Mouse (Mus musculus) inflammation-experienced regulatory T-cells, adult 6 months (primary cell): ENCODE results near the gene Rpl19. TPM values are rescaled to one million over a fixed set of nuclear protein-coding genes. Genes with fewer than 3 reads are reported as not detected.
A peak's percentile ranks its signal among the peaks of the same experiment; 100 is the strongest.

Experiments used
- ATAC-seq: one replicate; pipeline ENCODE4 v1.8.0; 2017
- polyA plus RNA-seq, 3 experiments: library from polyadenylated mRNA; unstranded; fragments of 100-300 nt; shearing (Covaris generic); gene quantifications; one replicate each; pipeline ENCODE4 v1.2.1; 2017

Rpl19 gene
- polyA plus RNA-seq, 3 experiments from 2014 or later, result 2,465 to 4,071 (median 3,234) TPM

DNA sequence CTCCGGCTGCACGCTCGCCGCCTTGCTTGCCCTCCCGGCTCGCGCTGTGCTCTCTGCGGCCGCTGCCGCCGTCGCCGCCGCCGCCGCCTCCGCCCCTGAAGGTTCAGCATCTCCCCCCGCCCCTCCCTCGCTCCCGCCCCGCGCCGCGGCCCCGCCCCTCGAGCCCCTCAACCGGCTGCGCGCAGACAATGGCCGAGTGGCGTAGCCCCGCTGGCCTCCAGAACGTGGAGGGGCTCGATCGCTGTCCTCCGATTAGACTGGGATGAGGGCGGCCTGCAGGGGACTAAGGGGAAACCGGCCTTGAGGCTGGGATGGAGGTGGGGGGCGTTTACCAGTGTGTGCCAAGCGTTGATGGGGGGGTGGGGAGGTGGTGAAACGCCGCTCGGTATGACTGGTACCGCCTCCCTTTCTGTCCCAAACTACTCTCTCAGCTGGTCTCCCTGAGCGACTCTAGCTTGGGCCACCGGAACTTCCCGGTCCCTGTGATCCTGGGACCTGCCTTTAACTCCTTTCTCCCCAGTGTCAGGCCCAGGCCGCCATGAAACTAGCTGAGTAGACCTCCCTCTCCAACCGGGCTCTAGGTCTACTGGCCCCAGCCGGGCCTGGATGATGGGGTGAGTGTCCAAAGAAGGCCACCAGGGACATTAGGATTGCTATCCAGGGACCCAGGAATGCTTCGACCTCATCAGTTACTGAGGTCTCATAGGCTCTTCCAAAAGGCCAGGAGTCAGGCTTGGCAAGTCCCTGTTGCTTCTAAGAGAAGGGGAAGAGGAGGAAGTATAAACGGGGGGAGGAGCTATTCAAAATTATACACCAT lies 3.7 kb upstream of the Rpl19 start, which contains the start of gene Cacnb1:
Cacnb1 (minus strand) TSS at position 480 of the 817 bp plus-strand sequence.
- no peak for ATAC-seq

DNA sequence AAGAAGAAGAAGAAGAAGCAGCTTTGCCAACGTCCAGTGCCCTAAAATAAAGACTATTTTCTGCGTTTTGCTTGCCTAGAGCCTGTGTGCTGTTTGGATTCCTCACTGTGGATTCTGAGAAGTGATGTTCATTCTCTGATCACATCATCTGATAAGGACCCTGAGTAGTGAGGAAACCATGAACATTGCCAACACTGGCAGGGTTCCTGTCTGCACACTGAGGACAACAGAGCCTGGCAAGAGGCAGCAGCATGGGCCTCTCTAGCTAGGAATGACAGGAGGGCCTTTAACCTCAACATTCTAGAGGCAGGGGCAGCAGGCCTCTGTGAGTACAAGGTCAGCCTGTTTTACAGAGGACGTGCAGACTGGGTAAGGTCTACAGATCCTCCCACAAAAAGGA lies 2.0 kb upstream of the Rpl19 start:
- ATAC-seq, result no peak

DNA sequence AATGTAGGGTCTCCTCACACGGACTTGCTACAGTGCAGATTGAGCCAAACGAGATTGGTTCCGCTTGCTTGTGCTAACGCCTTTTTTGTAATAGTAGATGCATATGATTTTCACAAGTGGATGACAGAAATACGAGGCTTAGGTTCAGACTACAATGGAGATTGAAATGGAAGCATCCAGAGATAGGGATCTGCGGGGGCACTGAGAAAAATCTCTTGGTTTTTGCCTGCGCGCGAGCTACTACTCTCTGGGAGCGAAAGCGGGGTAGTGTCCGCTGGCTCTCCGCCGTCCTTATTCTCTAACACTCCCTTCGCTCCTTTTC lies 301 bp upstream of the Rpl19 start:
- no peak for ATAC-seq

DNA sequence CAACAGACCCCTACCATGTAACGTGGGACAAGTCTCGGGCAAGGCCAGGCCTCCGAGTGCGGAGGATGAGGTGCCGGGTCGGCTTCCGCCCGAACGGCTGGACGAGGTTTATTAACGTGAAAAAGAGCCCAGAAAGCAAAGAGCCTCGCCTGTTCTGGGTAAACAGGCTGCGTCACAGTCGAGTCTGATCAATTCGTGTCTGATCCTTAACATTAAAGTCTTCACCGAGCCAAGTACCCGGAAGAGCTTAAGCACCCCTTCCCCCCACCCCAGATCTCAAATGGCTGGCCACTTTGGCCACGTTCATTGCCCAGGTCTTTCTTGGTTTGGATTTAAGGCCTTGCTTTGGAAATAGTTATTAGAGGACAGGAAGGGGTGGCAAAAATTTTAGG lies 783 bp downstream of the Rpl19 start:
- peak; percentile 14 for ATAC-seq

DNA sequence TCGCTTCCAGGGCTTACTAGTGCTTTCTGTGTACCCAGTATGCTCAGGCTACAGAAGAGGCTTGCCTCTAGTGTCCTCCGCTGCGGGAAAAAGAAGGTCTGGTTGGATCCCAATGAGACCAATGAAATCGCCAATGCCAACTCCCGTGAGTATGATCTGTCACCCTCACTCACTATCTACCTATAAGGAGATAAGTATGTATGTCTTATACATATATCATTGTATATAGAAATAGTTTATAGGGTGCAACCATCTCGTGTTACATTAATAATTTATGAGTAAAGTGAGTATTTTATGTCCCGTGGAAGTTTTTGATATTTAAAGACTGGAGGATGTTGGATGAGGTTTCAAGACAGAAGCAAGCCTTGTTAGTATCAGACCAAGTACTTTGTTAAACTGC lies 1.3 kb downstream of the Rpl19 start:
- ATAC-seq, result no peak

DNA sequence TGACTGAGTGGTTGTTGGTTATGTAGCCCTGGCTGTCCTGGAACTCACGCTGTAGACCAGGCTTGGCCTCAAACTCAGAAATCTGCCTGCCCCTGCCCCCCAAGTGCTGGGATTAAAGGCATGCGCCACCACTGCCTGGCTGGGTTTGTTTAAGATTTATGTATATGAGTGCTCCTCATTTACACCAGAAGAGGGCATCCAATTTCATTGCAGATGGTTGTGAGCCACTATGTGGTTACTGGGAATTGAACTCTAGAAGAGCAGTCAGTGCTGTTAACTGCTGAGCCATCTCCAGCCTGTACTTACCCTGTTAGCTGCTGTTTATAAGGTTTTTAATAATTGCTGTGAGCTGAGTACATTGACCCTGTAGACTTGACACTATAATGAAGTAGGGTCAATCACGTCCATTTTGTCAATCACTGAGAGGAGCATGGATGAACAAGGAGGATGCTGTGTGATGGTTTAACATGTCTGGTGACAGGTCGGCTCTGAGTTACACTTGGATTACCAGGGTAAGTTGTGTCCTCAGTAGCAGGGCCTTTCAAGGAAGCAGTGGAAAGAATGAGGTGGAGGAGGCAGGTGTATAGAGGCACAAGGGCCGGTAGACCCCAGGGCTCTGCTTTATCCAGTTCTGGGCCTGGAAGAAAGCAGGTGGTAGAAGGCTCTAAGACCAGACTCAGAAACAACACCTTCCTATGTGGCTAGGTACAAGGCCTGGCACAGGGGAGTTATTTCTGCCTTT lies 4.4 kb downstream of the Rpl19 start:
- no peak for ATAC-seq

DNA sequence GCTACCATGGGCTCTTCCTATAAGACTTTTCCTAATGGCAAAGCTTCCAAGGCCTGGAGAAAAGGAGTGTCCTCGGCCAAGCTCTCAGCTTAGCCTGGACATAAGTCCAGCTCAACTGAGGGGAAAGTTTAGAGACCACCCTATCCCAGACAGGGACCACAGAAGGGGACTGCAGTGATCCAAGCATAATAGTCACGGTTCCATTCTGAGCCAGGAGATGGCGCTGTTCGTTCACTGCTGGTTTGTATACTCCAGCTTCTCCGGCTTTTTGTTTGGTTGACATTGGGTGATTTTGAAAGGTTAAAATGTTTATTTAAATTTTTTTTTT lies 4.9 kb downstream of the Rpl19 start:
- no peak for ATAC-seq

DNA sequence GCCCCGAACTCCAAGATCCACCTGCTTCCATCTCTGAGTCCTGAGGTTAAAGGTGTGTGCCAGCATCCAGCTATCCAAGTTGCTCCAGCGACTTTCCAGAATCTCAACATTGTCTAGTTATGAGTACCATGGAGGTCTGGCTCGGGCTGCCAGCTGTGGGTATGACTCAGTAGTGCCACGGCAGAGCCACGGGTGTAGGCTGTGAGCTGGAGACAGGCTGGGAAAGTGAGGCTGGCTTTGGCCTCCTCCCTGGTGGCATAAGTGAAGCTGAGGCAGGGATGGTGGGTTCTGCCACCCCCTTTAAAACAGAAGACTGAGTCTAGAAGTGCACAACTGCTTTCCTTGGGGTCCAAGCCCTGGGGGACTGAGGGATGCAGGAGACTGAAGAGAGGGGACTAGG lies 7.6 kb downstream of the Rpl19 start:
- ATAC-seq, result no peak

DNA sequence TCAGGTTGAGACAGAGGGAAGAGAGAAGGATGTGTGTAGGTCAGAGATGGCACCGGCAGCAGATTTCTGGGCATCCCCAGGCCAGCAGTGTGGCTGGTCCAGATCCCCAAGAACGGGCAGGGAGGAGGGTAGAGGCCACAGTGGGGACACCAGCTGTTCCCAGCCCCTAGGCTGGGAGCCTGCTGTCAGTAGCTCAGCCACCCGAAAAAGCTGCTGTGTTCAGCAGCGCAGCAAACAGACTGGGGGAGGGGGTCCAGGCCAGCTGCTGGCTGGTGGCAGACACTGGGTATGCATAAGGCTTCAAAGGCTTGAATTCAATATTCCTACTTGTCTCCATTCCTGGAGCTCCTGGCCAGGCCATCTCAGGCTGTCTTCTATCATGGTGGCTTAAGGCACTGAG lies 8.3 kb downstream of the Rpl19 start:
- ATAC-seq, result no peak

DNA sequence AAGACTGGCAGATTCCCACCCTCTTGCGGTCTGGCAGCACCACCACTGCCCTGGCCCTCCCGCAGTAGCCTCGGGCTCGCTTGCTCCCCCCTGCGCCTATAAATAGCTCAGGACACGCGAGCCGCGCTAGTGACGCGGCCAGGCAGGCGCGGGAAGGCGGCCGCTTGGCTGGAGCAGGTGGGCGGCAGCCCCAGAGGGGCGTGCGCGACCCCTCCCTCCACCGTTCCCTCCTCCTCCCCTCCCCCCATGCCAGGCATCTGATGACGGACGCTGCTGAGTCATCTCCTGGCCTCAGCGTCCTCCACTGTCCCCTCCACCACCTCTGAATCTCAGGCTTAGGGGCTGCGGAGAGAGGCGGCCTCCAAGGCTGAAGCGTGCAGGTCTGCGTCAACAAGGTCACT lies 9.5 kb downstream of the Rpl19 start:
- ATAC-seq, result no peak

DNA sequence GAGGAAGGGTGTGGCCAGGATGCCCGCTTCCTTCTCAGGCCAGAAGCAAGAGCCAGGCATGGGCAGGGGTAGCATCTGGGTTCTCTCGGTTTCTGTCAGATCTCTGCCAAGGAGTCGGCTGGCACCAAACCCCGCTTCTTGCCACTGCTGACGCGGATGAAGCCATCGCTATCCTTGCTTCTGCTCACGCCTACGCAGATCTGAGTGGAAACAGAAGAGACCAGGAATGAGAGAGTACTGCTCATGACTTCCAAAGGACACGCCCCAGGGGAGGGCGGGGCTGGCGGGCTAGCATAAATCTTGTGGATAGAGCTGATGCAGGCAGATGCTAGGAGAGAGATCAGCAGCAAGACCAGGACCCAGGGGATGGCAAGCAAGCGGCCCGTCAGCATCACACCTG lies 11.4 kb downstream of the Rpl19 start:
- no peak for ATAC-seq

DNA sequence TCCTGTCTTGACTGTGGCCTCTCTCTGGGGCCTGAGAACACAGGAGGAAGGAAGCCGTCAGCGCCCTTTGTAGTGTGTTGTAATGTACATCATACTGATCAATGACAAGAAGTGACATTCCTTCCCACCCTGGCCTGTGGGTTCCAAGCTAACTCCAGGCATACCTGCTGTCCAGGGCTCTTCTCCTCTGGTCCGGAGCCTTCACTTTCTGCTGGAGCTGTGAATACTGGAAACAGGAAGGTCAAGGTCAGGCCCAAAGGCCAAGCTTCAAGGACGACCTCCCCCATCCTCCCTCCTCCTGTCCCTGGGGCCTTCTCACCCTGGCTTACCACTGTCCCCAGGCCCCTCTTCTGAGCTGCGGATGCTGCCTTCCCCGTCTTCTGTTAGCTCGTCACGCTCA lies 14.5 kb downstream of the Rpl19 start:
- no peak for ATAC-seq

DNA sequence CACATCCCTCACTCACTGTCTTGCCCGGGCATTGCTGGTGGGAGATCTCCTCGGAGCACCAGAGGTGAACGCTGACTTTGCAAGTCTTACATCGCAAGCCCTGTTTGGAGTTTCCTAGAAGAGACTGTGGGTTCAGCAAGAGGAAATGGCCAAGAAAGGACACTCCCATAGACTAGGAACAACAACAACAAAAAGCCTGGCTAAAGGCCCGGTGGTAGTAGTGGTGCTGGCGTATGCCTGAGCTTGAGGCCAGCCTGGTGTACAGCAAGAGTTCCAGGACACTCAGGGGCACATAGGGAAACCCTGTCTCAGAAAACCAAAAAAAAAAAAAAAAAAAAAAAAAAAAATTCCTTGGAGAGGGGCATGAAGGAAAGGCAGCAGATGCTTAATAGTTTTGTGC lies 16.2 kb downstream of the Rpl19 start:
- ATAC-seq, result no peak

DNA sequence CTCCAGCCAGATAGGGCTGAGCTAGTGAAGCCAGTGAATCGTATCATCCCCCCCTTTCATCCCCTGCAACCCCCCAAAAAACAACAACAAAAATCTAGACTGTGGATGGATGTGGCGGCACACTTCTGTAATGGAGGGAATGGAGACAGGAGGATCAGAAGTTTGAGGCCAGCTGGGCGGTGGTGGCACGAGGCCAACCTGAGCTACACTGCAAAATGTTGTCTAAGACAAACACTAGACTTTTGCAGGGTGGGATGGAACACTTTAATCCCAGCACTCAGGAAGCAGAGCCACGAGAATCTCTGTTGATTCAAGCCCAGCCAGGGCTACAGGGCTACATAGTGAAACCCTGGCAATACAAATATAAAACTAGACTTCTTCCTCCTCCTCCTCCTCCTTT lies 17.6 kb downstream of the Rpl19 start:
- no peak for ATAC-seq

DNA sequence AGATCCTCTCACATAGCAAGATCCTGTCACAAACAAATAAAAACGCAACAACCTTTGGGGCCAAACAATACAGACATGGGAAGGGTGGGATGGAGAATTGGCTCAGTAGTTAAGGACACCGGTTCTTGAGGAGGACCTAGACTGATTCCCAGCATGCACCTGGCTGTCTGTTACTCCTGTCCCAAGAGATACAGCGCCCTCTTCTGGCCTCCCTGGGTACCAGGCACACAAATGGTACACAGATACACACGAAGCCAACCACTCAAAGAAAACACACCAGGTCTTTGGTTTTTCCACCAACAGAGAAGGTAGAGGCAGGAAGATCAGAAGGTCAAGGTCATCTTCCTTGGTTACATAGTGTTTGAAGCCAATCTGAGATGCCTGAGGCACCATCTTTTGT lies 19.1 kb downstream of the Rpl19 start:
- no peak for ATAC-seq

DNA sequence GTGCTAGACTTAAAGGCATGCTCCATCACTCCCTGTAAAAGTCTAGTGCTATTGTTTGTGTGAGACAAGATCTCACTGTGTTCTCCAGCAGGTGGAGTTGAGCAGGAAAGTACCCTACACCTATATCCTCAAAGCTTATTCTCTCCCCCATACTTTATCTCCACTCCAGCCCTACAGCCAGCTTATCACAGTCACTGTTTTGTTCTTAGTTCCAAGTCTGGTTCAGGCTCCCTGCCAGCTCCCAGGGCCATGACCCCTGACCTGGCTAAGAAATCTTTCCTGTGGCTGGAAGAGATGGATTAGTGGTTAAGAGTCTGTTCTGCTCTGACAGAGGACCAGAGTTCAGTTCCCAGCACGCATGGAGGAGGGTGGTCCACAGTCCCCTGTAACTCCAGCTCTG lies 20.0 kb downstream of the Rpl19 start:
- no peak for ATAC-seq

DNA sequence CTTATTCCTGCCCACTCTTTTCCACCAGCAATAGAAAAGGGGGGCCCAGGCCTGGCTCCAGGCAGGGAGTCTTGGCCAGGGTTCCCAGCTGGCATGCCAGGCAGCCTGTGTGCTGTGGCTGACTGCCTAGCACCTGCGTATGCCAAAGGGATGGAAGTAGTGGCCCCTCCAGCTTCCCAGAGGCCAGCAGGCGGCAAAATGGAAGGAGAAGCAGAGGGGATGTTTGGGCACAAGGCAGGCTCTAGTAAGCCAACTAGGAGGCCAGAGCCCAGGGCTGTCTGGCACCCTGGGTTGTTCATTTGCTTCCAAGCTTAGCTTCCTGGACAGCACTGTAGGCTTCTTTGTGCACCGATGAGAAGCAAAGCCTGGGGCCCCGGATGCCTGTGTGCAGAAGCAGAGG lies 21.2 kb downstream of the Rpl19 start:
- ATAC-seq, result no peak

DNA sequence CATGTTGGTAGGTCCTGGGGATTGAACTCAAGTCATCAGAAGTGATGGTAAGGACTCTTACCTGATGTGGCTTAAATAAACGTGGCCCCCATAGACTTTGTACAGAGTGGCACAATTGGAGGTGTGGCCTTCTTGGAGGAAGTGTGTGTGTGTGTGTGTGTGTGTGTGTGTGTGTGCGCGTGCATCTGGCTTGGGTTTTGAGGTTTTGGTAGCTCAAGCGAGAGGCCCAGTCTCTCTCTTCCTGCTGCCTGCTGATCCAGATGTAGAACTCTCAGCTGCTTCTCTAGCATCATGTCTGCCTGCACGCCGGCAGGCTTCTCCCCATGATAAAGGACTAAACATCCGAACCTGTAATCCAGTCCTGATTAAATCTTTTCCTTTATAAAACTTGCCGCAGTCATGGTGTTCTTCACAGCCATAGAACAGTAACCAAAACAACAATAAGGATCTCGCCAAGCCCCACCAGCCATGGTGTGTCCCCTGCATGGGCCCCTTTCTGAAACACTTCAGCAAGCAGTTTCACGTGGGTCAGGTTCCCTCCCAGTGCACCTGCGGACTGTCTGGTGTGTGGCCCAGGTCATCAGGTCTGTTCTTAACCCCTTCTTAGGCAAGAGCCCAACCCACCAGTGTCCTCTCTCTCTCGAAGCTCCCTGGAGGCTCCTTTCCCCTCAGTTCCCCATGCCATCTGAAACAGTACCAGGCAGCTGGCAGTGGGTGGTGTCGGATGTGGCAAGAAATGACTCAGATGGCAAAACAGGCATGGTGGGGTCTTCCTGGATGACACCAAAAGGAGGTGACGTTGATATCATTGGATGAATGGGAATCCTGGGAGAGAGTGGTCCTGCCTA lies 23.4 kb downstream of the Rpl19 start:
- peak; percentile 46 for ATAC-seq

DNA sequence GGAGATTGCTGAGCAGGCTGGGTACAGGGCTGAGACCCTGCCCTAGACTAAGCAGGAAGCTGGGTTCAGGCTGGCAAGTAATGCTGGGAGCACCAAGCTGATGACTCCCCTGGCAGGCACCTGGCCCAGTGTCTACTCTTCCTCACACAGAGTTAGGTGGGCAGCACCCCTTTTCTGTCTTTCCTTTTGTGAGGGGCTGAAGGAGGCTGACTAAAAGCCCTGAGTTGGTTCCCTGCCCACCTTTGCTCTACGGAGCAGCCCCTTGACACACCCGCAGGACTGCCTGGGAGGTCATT lies 24.0 kb downstream of the Rpl19 start:
- ATAC-seq, result no peak

DNA sequence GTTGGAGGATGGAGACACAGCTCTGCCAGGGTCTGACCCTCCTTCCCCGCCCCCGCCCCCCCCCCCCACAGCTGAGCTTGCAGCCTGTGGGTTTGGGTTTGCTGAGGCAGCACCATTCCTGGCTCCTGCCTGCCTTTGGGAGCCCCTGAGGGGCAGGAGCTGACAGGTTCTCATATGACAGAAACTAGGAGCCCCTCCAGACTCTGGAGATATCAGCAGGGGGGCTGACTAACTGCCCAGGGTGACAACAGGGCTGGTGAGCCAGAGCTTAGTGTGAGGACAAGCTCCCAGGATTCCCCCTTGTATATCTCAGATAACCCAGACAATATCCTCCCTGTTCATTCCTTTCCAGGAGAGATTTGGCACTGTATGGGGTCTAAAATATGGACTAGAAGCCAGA lies 24.4 kb downstream of the Rpl19 start:
- no peak for ATAC-seq

DNA sequence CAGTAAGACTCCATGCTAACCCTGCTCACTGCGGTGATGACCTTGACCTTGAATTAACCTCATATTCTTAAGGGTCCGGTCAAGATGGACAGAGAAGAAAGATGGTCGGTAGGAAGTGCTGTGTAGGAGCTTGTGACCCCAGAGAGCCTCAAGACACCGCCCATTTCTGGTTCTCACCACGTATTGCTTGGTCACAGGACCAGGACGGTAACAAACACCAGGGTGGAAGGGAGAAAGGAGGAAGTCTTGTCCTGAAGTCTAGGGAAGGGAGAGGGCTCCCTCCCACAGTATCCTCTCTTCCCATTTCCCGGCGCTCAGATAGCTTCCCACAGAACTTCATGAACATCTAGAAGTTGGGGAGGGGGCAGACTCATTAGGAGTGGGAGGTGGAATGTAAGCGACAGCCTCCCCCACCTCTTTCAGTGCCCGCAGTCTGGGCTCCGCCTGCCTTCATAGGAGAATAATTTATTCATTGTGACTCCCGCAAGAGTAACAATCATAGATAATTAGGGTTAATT lies 25.2 kb downstream of the Rpl19 start:
- ATAC-seq, result no peak

DNA sequence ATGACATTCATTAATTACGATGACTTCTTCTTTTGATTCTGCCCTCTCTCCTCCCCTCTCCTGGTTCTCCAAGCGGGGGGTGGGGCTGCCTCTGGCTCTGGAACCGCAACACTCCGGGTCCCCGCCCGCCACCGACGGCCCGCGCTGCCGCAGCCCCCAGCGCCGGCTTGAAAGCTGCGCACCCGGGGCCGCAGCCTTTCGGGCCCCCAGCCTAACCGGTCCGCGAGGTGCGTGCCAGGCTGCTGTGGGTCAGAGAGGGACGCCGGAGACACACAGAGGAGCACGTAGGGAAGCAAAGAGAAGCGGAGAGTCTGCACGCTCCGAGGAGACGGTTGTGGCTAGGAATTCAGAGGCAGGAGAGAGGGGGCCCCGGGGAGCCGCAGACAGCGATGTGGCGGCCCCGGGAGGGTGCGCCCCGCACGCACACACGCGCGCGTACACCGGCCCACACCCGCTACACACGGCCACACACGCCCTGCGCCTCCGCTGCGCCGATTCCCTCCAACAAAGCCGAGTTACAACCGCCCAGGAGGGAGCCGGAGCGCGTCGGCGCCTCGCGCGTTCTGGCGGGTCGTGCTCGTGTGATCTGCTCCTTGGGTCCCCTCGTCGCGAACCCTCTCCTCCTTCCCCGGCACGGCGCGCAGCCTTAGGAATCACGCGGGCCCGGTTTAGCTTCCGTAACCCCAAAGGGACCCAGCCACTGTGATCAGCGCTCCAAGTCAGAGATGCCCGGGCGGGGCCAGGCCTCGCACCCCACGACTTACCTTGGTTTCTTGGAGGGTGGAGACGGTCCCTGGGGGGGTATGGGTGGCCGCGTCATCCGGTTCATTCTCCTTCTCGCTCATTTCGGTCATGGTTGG lies 25.8 kb downstream of the Rpl19 start:
- ATAC-seq, result peak; percentile 41
